Mouse (Mus musculus) kidney, embryonic 15.5 days (tissue): Measurements from ENCODE around the gene Naa11. TPM values are rescaled to one million over a fixed set of nuclear protein-coding genes. Genes with fewer than 3 reads are reported as not detected.

Experiments
- ATAC-seq: fragments of 200-750 bp; cut with Nextera tagmentation; replicated peaks from 2 replicates; pipeline ENCODE4 v1.8.0; 2017; ENCODE audit warnings: moderate TSS enrichment; ENCODE audit not compliant: low FRiP score
- H3K27ac ChIP-seq: fragments of 300-500 bp; sonication (generic); 2 replicates; pipeline ENCODE4 v1.5.1; 2015; ENCODE audit warnings: mild to moderate bottlenecking, inconsistent platforms
- H3K27me3 ChIP-seq: fragments of 300-500 bp; sonication (generic); 2 replicates; pipeline ENCODE4 v1.6.1; 2015; ENCODE audit warnings: inconsistent platforms
- H3K36me3 ChIP-seq: fragments of 300-500 bp; sonication (generic); 2 replicates; pipeline ENCODE4 v1.6.1; 2015; ENCODE audit warnings: inconsistent platforms
- H3K4me1 ChIP-seq: fragments of 300-500 bp; sonication (generic); 2 replicates; pipeline ENCODE4 v1.6.1; 2015; ENCODE audit warnings: inconsistent platforms
- H3K4me2 ChIP-seq: fragments of 300-500 bp; sonication (generic); 2 replicates; pipeline ENCODE4 v1.6.1; 2015; ENCODE audit warnings: moderate library complexity, mild to moderate bottlenecking, inconsistent platforms
- H3K4me3 ChIP-seq: fragments of 300-500 bp; sonication (generic); replicated peaks from 2 replicates; pipeline ENCODE4 v1.5.1; 2015; ENCODE audit warnings: mild to moderate bottlenecking, inconsistent platforms
- H3K9ac ChIP-seq: fragments of 300-500 bp; sonication (generic); 2 replicates; pipeline ENCODE4 v1.6.1; 2015; ENCODE audit warnings: mild to moderate bottlenecking, inconsistent platforms
- H3K9me3 ChIP-seq: fragments of 300-500 bp; sonication (generic); replicated peaks from 2 replicates; pipeline ENCODE4 v1.6.1; 2016; ENCODE audit warnings: inconsistent platforms
- WGBS: fragments of 180-500 bp; shearing (Covaris S2); methylation state at CpG from one replicate; pipeline ENCODE4 v1.1.7; 2015; ENCODE audit warnings: mixed read lengths; 5-methylcytosine and 5-hydroxymethylcytosine counted together
- polyA plus RNA-seq: library from polyadenylated mRNA; unstranded; fragments of >200 nt; fragmentation: Nextera tagmentation; extraction: Ambion mirVana; gene quantifications from 2 replicates; pipeline ENCODE4 v1.2.1, GENCODE M21; 2015

The Naa11 gene
- polyA plus RNA-seq, 1 experiment from 2014 or later = not detected

GRCm38 (mm10) chr5:97382548-97383222 lies 9.5 kb downstream of the Naa11 start:
- H3K27ac ChIP-seq = no peak overlapping the region
- no peak overlapping the region for H3K4me2 ChIP-seq

GRCm38 (mm10) chr5:97379976-97380375 lies 12.2 kb downstream of the Naa11 start:
- H3K9me3 ChIP-seq = no peaks in the 10 kb centered on the region
- WGBS = 65% methylated on average over 3 of the region's 3 CpGs
- no peaks in the 10 kb centered on the region for H3K4me1 ChIP-seq
- no peak overlapping the region for H3K4me2 ChIP-seq
- no peak for ATAC-seq
- no peak overlapping the region for H3K9ac ChIP-seq
- H3K36me3 ChIP-seq = no peaks in the 10 kb centered on the region
- H3K27me3 ChIP-seq = no peaks in the 10 kb centered on the region
- H3K27ac ChIP-seq = no peak overlapping the region
- no peak overlapping the region for H3K4me3 ChIP-seq

More at GRCm38 (mm10) chr5:97382548-97383222, 9.5 kb downstream of the Naa11 start:
- Histone ChIP-seq H3K4me1 (no peaks in the 10 kb centered on the region), H3K4me3 (no peak overlapping the region), H3K36me3 (no peaks in the 10 kb centered on the region), H3K9me3 (no peaks in the 10 kb centered on the region), H3K9ac (no peak overlapping the region), H3K27me3 (no peaks in the 10 kb centered on the region)
- ATAC-seq = no peak
- 76% methylated on average over 14 of the region's 14 CpGs for WGBS

DNA sequence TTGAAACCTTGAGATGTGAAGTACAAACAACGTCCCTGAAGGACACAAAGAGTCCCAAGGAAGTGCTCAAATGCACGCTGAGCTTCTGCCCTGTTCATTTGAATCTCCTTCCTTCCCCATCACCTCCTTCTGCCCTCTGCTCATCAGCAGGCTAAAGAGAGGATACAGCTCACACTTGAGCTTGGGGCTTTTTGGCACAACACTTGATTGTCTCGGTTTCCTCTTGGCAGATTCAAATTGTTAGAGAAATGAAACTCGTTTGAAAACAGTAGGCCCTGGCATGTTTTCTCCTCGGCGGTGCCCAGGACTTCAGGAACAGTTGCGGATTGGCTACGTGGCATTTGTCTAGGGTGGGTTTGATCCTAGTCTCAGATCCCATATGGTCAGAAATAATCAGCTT lies 27.4 kb downstream of the Naa11 start:
- Histone ChIP-seq H3K4me3 (no peak overlapping the region), H3K9me3 (no peaks in the 10 kb centered on the region), H3K4me2 (no peak overlapping the region), H3K36me3 (no peaks in the 10 kb centered on the region), H3K9ac (no peak overlapping the region), H3K27me3 (no peaks in the 10 kb centered on the region), H3K4me1 (0 out of 2 replicates have a peak, but pooled peaks cover 4% of the 10 kb centered on the region), H3K27ac (no peak overlapping the region)
- no peak for ATAC-seq
- 81% methylated on average over 8 of the region's 8 CpGs for WGBS

DNA sequence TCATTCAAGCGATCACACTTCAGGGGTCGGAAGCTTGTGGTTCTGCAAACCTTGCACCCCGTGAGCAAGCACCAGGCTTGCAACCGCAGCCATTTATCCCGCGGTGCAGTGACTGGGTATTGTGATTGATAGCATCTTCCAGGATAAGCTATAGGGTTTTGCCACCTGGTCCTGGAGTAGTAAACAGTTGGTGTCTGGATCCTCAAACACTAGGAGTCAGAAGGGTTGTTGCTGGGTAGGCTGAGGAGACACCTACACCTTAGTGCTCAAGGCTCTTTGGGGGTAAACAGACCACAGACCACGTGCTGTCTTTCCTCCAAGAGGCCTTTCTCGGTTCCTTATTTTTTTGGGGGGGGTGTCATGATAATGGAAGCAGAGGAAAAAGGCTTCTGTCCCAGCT lies 27.9 kb downstream of the Naa11 start:
- Histone ChIP-seq H3K9me3 (no peaks in the 10 kb centered on the region), H3K4me2 (no peak overlapping the region), H3K27me3 (no peaks in the 10 kb centered on the region), H3K9ac (no peak overlapping the region), H3K36me3 (no peaks in the 10 kb centered on the region), H3K27ac (no peak overlapping the region), H3K4me3 (no peak overlapping the region), H3K4me1 (0 out of 2 replicates have a peak, but pooled peaks cover 4% of the 10 kb centered on the region)
- no peak for ATAC-seq
- WGBS = 59% methylated on average over 8 of the region's 8 CpGs

GRCm38 (mm10) chr5:97362539-97362938 lies 29.6 kb downstream of the Naa11 start:
- Histone ChIP-seq H3K27me3 (no peaks in the 10 kb centered on the region), H3K9me3 (no peaks in the 10 kb centered on the region), H3K9ac (no peak overlapping the region), H3K36me3 (no peaks in the 10 kb centered on the region), H3K4me2 (no peak overlapping the region), H3K27ac (no peak overlapping the region), H3K4me3 (no peak overlapping the region), H3K4me1 (0 out of 2 replicates have a peak, but pooled peaks cover 4% of the 10 kb centered on the region)
- 35% methylated on average over 2 of the region's 2 CpGs for WGBS
- no peak for ATAC-seq

- no peak for ATAC-seq
- no peak overlapping the region for H3K9ac ChIP-seq
- no peak overlapping the region for H3K27ac ChIP-seq
- H3K4me2 ChIP-seq = no peak overlapping the region
- H3K9me3 ChIP-seq = no peaks in the 10 kb centered on the region
- H3K4me3 ChIP-seq = no peak overlapping the region
- no peaks in the 10 kb centered on the region for H3K36me3 ChIP-seq
- 66% methylated on average over 4 of the region's 4 CpGs for WGBS
- 0 out of 2 replicates have a peak, but pooled peaks cover 4% of the 10 kb centered on the region for H3K4me1 ChIP-seq
- no peaks in the 10 kb centered on the region for H3K27me3 ChIP-seq
Observed at GRCm38 (mm10) chr5:97359104-97359503, 33.1 kb downstream of the Naa11 start.

GRCm38 (mm10) chr5:97356135-97356534 lies 36.0 kb downstream of the Naa11 start:
- 63% methylated on average over 2 of the region's 2 CpGs for WGBS
- Histone ChIP-seq H3K4me1 (no peaks in the 10 kb centered on the region), H3K27ac (no peak overlapping the region), H3K27me3 (no peaks in the 10 kb centered on the region), H3K9me3 (no peaks in the 10 kb centered on the region), H3K4me3 (no peak overlapping the region), H3K9ac (no peak overlapping the region), H3K4me2 (no peak overlapping the region), H3K36me3 (no peaks in the 10 kb centered on the region)
- no peak for ATAC-seq

DNA sequence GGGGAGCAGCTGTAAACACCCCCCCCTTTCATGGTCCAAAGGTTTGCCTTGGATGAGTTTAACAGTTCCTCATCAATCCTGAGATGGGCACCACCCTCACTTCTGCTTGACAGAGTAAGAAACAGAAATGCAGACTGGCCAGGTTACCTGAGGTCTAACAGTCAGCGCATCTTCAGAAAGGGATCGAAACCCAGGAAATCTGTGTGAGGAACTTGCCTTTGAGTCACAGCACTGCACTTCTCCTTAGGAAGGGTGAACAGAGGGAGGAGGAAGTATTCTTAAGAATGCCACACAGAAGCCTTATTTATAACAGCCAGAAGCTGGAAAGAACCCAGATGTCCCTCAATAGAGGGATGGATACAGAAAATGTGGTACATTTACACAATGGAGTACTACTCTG lies 37.0 kb downstream of the Naa11 start:
- H3K4me1 ChIP-seq = no peaks in the 10 kb centered on the region
- ATAC-seq = no peak
- H3K36me3 ChIP-seq = no peaks in the 10 kb centered on the region
- WGBS = 89% methylated on average over 2 of the region's 2 CpGs
- H3K9me3 ChIP-seq = no peaks in the 10 kb centered on the region
- no peaks in the 10 kb centered on the region for H3K27me3 ChIP-seq
- H3K27ac ChIP-seq = no peak overlapping the region
- no peak overlapping the region for H3K4me3 ChIP-seq
- H3K9ac ChIP-seq = no peak overlapping the region
- H3K4me2 ChIP-seq = no peak overlapping the region

DNA sequence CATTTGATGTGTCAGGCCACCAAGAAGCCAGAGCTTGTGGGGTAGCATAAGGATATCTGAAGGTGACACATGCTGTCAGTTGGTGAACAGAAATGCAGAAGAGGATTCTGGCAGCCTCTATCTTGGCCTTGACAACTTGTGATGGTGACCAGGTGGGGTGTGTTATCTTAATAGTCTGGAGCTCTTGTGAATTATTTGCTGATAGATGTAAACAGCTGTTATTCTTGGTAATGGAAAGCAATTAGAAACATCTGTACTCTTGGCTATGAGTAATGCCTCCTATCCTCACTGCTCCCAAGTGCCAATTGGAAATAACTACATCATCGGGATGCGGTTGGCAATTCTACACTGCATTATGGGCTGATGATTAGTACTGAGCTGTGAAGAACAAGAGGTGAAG lies 43.4 kb downstream of the Naa11 start:
- no peaks in the 10 kb centered on the region for H3K4me1 ChIP-seq
- H3K9ac ChIP-seq = no peak overlapping the region
- ATAC-seq = peak; percentile 58; the same call in 1 of the 2 replicates
- no peak overlapping the region for H3K4me3 ChIP-seq
- H3K9me3 ChIP-seq = no peaks in the 10 kb centered on the region
- no peak overlapping the region for H3K4me2 ChIP-seq
- no peaks in the 10 kb centered on the region for H3K36me3 ChIP-seq
- no peak overlapping the region for H3K27ac ChIP-seq
- WGBS = 74% methylated on average over 2 of the region's 2 CpGs
- no peaks in the 10 kb centered on the region for H3K27me3 ChIP-seq

- Histone ChIP-seq H3K9me3 (no peaks in the 10 kb centered on the region), H3K36me3 (no peaks in the 10 kb centered on the region), H3K27ac (no peak overlapping the region), H3K27me3 (no peaks in the 10 kb centered on the region), H3K4me2 (no peak overlapping the region), H3K4me3 (no peak overlapping the region), H3K4me1 (no peaks in the 10 kb centered on the region), H3K9ac (no peak overlapping the region)
- WGBS = 67% methylated on average over 8 of the region's 8 CpGs
- ATAC-seq = no peak
Observed at GRCm38 (mm10) chr5:97348310-97348709, 43.9 kb downstream of the Naa11 start.

GRCm38 (mm10) chr5:97345732-97346253 lies 46.4 kb downstream of the Naa11 start:
- Histone ChIP-seq H3K27ac (no peak overlapping the region), H3K9ac (no peak overlapping the region), H3K4me1 (no peaks in the 10 kb centered on the region), H3K36me3 (no peaks in the 10 kb centered on the region), H3K9me3 (no peaks in the 10 kb centered on the region), H3K4me3 (no peak overlapping the region), H3K27me3 (no peaks in the 10 kb centered on the region), H3K4me2 (no peak overlapping the region)
- WGBS = 90% methylated on average over 10 of the region's 10 CpGs
- no peak for ATAC-seq

GRCm38 (mm10) chr5:97345129-97345528 lies 47.0 kb downstream of the Naa11 start:
- no peaks in the 10 kb centered on the region for H3K27me3 ChIP-seq
- H3K9ac ChIP-seq = no peak overlapping the region
- ATAC-seq = no peak
- H3K9me3 ChIP-seq = no peaks in the 10 kb centered on the region
- no peak overlapping the region for H3K27ac ChIP-seq
- H3K36me3 ChIP-seq = no peaks in the 10 kb centered on the region
- H3K4me1 ChIP-seq = no peaks in the 10 kb centered on the region
- no peak overlapping the region for H3K4me2 ChIP-seq
- H3K4me3 ChIP-seq = no peak overlapping the region

GRCm38 (mm10) chr5:97344144-97344543 lies 48.0 kb downstream of the Naa11 start:
- Histone ChIP-seq H3K9ac (no peak overlapping the region), H3K4me2 (no peak overlapping the region), H3K27ac (no peak overlapping the region), H3K36me3 (no peaks in the 10 kb centered on the region), H3K27me3 (no peaks in the 10 kb centered on the region), H3K4me3 (no peak overlapping the region), H3K9me3 (no peaks in the 10 kb centered on the region), H3K4me1 (no peaks in the 10 kb centered on the region)
- WGBS = 83% methylated on average over 3 of the region's 3 CpGs
- ATAC-seq = no peak
